Mouse (Mus musculus): ENCODE results near the gene Ankrd66. TPM values are rescaled to one million over a fixed set of nuclear protein-coding genes. Genes with fewer than 3 reads are reported as not detected.
A peak's percentile ranks its signal among the peaks of the same experiment; 100 is the strongest.
"Not testable (repeated sequence)": the region's sequence is repeated elsewhere in the genome, so short reads cannot be mapped to it uniquely, and the experiment has no call there.

Ankrd66 gene
- total RNA-seq, 2 experiments from 2014 or later, result not detected

DNA sequence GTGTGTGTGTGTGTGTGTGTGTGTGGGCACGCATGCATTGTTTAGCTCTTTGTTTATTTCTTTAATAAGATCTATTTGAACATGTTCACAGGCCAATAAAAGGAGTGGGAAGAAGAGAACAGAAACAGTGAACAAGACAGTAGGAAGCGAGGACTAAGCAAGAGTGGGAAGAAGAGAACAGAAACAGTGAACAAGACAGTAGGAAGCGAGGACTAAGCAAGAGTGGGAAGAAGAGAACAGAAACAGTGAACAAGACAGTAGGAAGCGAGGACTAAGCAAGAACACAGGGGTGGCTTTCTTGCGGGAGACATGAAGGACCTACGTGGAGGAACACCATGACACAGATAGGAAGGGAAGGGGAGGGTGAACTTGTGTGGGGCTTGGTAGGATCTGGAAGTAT is 6.6 kb downstream of the Ankrd66 start:
- DNase-seq, result not testable (repeated sequence)

GRCm38 (mm10) chr17:43534362-43535222 is 8.8 kb downstream of the Ankrd66 start:
- DNase-seq, result peak; percentile 65

GRCm38 (mm10) chr17:43531192-43531591 is 12.2 kb downstream of the Ankrd66 start:
- DNase-seq, result no peak

DNA sequence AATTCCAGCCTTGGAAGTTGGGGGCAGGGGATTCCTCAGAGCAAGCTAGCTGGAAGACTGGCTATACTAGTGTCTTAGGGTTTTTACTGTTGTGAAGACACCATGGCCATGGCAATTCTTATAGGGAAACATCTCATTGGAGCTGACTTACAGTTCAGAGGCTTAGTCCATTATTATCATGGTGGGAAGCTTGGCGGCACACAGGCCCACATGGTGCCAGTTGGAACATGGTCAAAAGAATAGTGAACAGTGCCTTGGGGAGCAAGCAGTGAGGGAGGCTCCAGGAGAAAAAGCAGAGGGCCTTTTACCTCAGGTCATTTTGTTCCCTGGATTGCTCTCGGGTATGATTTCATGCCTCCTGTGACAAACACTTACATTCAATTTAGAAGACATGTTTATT is 12.9 kb downstream of the Ankrd66 start:
- no peak for DNase-seq

DNA sequence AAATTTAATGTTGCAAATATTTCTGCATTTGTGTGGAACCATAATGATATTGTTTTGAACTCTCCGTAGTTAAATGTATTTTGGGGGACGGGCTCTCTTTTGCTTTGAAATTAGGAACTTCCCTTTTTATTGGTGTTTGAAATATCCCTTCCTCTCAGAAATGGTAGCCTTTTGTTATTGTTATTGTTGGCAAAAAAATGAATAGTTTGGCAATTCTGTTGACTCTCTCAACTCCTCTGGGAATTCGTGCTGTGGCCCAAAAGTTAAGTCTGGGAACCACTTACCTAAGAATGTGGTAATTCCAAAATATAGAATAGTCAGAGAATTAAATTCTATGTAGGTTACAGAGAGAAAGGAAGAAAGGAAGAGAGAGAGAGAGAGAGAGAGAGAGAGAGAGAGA is 23.3 kb downstream of the Ankrd66 start:
- no peak for DNase-seq

DNA sequence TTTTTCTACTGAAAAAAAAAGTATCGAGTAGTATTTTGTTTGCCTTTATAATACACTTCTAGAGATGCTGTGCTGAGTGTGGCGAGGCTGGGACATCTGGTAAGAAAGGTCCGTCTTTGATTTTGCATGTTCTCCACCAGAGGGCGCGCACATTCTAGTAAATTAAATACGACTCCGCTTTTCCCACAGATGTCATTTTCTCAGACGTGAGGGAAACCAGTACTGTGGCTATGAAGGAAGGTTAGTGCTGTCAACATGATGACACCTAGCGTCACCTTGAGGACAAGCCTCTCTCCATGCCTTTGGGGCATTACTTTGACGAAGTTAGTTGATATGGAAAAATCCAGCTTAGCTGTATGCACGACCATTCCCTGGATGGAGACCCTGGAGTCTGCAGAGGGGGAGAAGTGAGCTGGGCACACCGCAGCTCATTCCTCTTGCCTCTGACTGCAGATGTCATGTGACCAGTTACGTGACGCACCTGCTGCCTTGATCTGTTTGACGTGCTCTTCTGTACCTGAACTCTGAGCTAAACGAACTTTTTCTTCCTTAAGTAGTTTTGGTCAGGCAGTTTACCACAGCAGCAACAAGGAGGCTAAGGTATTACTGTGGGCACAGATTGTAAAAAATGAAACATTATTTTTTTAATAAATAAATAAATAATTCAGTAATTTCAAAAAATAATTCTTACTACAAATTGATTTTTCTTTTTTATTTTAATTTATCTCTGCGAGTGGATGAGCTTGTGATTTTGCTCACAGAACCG is 24.6 kb downstream of the Ankrd66 start:
- peak; percentile 79 for DNase-seq

DNA sequence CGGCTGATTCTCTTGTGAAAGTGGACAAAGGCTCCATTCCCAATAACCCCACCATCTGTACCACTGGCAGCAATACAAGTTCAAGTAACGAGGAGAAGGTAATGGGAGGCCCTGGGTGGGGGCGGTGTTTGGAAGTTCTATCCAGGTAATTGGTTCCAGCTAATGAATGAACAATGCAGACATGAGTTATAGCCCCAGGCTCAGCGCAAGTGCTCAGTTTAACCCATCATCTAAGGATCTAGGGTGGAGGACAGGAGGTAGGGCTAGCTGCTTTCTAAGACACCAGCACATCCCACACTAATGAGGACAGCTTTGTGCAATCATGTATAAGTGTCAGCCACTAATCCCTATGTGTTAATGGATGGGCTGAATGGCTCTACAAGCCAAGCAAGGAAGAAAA is 32.7 kb downstream of the Ankrd66 start:
- DNase-seq, result no peak

DNA sequence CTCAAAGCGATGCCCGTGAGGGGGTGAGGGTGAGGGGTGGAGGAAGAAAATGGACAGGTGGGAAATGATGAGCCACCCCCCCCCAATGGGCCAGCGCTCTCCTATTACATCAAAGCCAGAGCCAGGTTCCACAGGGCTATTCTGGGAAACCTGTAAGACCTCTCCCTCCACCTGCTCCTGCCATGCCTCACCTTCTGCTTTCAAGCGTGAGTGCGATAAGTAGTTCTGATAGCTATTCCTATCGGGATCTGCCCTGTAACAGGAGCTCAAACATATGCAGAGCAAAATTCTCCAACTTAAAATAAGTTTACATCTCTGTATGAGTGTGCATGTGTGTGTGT is 38.9 kb downstream of the Ankrd66 start:
- no peak for DNase-seq

- DNase-seq, result no peak
These were observed 39.4 kb downstream of the Ankrd66 start for GRCm38 (mm10) chr17:43503861-43504593.

DNA sequence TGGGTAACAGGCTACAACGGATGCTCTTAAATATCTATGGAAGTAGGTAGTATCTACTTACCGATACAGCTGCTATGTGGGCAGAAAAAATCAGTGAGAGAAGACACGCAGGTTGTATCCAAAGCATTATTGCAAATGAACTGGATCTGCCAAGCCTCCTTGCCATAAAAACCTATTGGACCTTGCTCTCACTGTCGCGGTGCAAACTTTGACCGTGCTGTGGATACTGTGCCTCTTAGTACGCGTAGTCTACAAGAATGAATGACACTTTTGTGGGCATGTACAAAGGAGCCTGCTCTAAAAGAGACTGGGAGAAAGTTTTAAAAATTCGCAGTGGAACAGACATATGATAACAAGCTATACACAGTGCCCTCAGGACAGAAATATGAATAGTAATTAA is 40.8 kb downstream of the Ankrd66 start, which contains the start of gene Mep1a:
Mep1a (minus strand) TSS at position 221 of the 400 bp plus-strand sequence.
- DNase-seq, result no peak

GRCm38 (mm10) chr17:43501631-43502030 is 41.8 kb downstream of the Ankrd66 start:
- DNase-seq, result no peak

- DNase-seq, result no peak
These were observed 42.2 kb downstream of the Ankrd66 start for GRCm38 (mm10) chr17:43501223-43501622.

- no peak for DNase-seq
These were observed 42.9 kb downstream of the Ankrd66 start for GRCm38 (mm10) chr17:43500513-43500912.

DNA sequence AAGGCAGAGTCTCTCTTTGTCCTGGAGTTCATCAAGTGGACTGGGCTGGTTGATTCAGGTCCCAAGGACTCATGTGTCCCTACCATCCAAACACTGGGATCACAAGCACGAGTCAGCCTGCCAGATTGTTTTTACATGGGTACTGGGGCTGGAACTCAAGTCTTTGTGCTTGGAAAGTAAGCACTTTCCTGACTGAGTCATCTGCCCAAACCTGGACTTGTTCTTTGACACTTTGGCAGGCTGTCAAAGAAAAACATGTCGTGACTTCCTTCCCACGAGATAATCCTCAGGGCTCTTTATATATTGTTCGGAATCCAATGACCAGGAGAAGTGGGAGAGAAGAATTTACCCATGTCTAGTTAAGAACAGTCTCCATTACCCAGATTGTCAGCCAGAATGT is 45.9 kb downstream of the Ankrd66 start:
- no peak for DNase-seq

DNA sequence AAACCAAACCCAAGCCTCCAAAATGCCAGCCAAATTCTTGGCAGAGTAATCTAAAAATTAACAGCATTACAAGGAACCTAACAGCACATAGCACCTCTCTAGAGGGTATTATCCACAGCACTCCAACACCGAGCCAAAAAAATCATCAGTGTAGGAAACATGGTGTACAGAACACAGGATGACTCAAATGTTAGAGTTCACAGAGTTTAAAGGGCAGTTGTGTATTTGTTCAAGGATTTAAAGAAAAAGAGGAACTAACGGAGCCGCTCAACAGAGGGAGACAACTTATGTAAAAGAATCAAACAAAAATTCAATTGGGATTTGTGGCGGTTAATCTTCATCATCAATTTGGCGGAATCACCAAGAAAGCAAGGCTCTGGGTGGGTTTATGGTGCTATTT is 47.9 kb downstream of the Ankrd66 start:
- no peak for DNase-seq

DNA sequence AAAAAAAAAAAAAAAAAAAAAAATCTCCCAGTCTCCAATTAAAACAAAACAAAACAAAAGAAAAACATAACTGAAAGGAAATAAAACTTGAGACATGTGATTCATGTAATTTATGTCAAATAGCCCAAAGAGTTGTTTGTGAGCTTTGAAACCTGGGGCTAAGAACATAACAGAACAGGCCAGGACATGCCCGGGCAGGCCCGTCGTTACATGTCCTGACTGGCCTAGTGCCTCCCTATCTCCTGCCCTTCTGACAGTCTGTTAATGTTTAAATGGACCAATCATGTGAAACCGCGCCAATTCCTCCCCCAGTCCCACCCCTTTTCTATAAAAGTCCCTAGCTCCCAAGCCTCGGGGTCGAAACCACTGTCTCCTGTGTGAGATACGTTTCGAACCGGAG is 53.1 kb downstream of the Ankrd66 start:
- not testable (repeated sequence) for DNase-seq

DNA sequence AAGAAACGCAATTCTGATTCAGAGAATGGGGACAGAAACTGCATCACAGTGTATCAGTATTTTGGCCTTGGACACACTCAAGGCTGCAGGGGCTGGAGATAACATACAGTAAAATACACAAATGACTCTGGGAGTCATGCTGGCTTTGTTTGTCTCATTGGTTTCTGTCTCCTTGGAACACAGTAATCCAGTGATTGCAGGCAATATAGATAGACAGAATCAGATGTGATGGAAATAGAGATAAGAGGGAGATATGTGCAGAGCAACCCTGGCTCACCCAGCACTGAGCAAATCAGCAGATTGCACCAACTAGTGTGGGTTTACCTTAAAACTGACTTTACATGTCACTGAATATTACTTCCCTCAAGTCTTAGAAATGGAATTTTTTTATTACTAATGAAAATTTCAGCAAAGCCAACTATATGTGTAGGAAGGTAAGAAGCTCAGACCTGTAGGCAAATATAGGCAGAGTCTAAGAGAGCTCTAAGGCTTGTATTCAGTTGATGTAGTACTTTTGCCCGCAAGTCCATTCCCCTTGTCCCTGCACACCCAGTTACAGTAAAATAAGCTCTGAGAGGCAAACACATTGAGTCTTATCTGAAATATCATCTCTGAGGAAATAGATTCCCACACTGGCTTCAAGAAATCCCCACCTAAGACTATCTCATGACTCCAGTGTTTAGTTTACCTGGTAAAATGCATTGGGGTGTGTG is 54.8 kb downstream of the Ankrd66 start:
- no peak for DNase-seq

- DNase-seq, result no peak
These were observed 57.5 kb downstream of the Ankrd66 start for GRCm38 (mm10) chr17:43485982-43486381.

Data from heart, postnatal 4 days (tissue).